Mouse (Mus musculus) hindbrain, embryonic 13.5 days (tissue): ENCODE data around the gene Asap3. TPM values are rescaled to one million over a fixed set of nuclear protein-coding genes. Genes with fewer than 3 reads are reported as not detected.
A peak's percentile ranks its signal among the peaks of the same experiment; 100 is the strongest.

Source experiments
- ATAC-seq: fragments of 200-750 bp; cut with Nextera tagmentation; 2 replicates; pipeline ENCODE4 v1.8.0; 2017; ENCODE audit warnings: moderate TSS enrichment; ENCODE audit not compliant: low FRiP score
- H3K27ac ChIP-seq: fragments of 300-500 bp; sonication (generic); 2 replicates; pipeline ENCODE4 v1.5.1; 2015; ENCODE audit warnings: inconsistent platforms, mild to moderate bottlenecking, moderate library complexity
- H3K27me3 ChIP-seq: fragments of 300-500 bp; sonication (generic); 2 replicates; pipeline ENCODE4 v1.6.1; 2015; ENCODE audit warnings: mild to moderate bottlenecking, inconsistent platforms
- H3K36me3 ChIP-seq: fragments of 300-500 bp; sonication (generic); 2 replicates; pipeline ENCODE4 v1.6.1; 2015; ENCODE audit warnings: mild to moderate bottlenecking, inconsistent platforms
- H3K4me1 ChIP-seq: fragments of 300-500 bp; sonication (generic); replicated peaks from 2 replicates; pipeline ENCODE4 v1.6.1; 2015; ENCODE audit warnings: inconsistent platforms
- H3K4me2 ChIP-seq: fragments of 300-500 bp; sonication (generic); 2 replicates; pipeline ENCODE4 v1.6.1; 2015; ENCODE audit warnings: inconsistent platforms, mild to moderate bottlenecking, moderate library complexity
- H3K4me3 ChIP-seq: fragments of 300-500 bp; sonication (generic); 2 replicates; pipeline ENCODE4 v1.5.1; 2015; ENCODE audit warnings: mild to moderate bottlenecking, inconsistent platforms
- H3K9ac ChIP-seq: fragments of 300-500 bp; sonication (generic); 2 replicates; pipeline ENCODE4 v1.6.1; 2015; ENCODE audit warnings: mild to moderate bottlenecking, inconsistent platforms
- H3K9me3 ChIP-seq: fragments of 300-500 bp; sonication (generic); 2 replicates; pipeline ENCODE4 v1.6.1; 2016; ENCODE audit warnings: inconsistent platforms
- WGBS: fragments of 180-500 bp; shearing (Covaris S2); methylation state at CpG from one replicate; pipeline ENCODE4 v1.1.7; 2015; 5-methylcytosine and 5-hydroxymethylcytosine counted together
- polyA plus RNA-seq: library from polyadenylated mRNA; unstranded; fragments of >200 nt; fragmentation: Nextera tagmentation; extraction: Ambion mirVana; gene quantifications from 2 replicates; pipeline ENCODE4 v1.2.1, GENCODE M21; 2015

The Asap3 gene
- polyA plus RNA-seq, result 5.8 and 6.3 TPM in 2 replicates

DNA sequence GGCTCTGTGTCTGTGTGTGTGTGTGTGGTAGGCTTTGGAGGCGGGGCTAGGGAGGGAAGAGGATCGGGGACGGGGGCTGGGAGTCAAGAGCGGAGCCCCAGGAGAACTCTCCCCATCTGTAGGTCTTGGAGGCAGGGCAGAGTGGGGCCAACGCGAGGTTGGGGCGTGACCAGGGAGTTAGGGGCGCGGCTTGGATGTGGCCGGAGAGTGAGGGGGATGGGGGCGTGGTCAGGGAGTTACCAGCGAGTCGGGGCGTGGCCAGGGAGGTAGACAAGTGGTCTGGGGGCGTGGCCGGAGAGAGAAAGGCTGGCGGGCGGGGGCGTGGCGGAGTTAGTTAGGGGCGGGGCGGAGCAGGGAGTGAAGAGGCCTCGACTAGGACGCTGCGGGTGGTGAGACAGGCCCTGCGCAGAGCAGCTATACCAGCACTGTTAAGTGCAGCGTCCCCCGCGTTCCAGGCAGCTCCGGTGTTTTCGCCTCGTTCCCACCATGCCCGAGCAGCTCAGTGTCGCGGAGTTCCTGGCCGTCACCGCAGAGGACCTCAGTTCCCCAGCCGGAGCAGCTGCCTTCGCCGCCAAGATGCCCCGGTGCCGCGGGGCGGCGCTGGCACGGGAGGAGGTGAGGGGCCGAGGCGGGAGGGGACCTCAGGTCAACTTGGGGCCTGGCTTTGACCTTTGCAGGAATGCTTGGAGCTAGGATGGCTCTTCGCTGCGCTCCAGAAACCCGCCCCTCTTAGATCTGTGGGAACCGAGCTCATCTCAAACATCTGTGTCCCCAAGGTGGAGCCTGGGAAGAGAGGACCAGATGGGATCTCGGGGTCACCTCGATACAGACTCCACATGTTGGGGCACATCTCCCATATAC is at the start of gene Asap3:
Gene Asap3 (plus strand): TSS at position 333 of the 861 bp plus-strand sequence.
- peak; percentile 92 for ATAC-seq
- Histone ChIP-seq H3K4me2 (peak within 1 kb of the TSS; percentile 97), H3K27me3 (peaks cover 17% of the 10 kb centered on the region; the same call in 1 of the 2 replicates), H3K27ac (peak within 1 kb of the TSS; percentile 55; the same call in 1 of the 2 replicates), H3K4me3 (peak within 1 kb of the TSS; percentile 63), H3K9ac (peak within 1 kb of the TSS; percentile 82), H3K4me1 (peaks cover 18% of the 10 kb centered on the region), H3K9me3 (no peaks in the 10 kb centered on the region), H3K36me3 (no peaks in the 10 kb centered on the region)
- under 1% methylated on average over 54 of the region's 54 CpGs for WGBS

GRCm38 (mm10) chr4:136158498-136158897 is 47.7 kb upstream of the Asap3 start:
- WGBS, result 83% methylated on average over 6 of the region's 6 CpGs
- no peak overlapping the region for H3K4me2 ChIP-seq

GRCm38 (mm10) chr4:136159802-136160397 is 46.3 kb upstream of the Asap3 start:
- H3K27ac ChIP-seq, result peak overlapping the region; percentile 77

More at GRCm38 (mm10) chr4:136158498-136158897, 47.7 kb upstream of the Asap3 start:
- peaks cover 16% of the 10 kb centered on the region for H3K4me1 ChIP-seq
- no peak overlapping the region for H3K9ac ChIP-seq
- H3K36me3 ChIP-seq, result no peaks in the 10 kb centered on the region
- H3K27me3 ChIP-seq, result no peaks in the 10 kb centered on the region
- no peak overlapping the region for H3K4me3 ChIP-seq
- ATAC-seq, result no peak
- H3K27ac ChIP-seq, result no peak overlapping the region
- H3K9me3 ChIP-seq, result no peaks in the 10 kb centered on the region

DNA sequence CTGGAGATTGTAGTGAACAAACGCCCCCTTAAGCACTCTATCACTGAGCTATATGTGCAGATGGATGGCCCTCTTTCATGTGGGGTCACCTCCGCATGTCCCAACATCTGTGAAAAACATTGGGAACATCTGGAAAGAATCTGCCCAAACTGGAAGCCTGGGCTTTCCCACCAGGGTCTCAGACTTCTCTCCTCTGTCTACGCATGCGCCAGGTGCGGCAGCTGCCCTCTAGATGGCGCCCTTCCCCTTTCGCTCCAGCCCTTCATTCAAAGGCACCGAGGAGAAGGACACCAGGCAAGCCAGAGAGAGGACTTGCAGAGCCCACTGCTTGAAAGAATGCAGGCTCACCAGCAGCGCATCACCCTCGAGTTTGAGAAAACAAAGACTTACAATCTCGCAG is 42.7 kb upstream of the Asap3 start:
- Histone ChIP-seq H3K4me2 (peak overlapping the region; percentile 26; the same call in 1 of the 2 replicates), H3K27ac (no peak overlapping the region), H3K36me3 (no peaks in the 10 kb centered on the region), H3K4me1 (peaks cover 18% of the 10 kb centered on the region), H3K4me3 (no peak overlapping the region), H3K9ac (no peak overlapping the region), H3K27me3 (no peaks in the 10 kb centered on the region), H3K9me3 (no peaks in the 10 kb centered on the region)
- 2% methylated on average over 11 of the region's 11 CpGs for WGBS
- ATAC-seq, result peak; percentile 47; the same call in 1 of the 2 replicates

More at GRCm38 (mm10) chr4:136159802-136160397, 46.3 kb upstream of the Asap3 start:
- Histone ChIP-seq H3K27me3 (no peaks in the 10 kb centered on the region), H3K4me1 (peaks cover 18% of the 10 kb centered on the region), H3K4me2 (no peak overlapping the region), H3K9ac (0 out of 2 replicates have a peak overlapping the region, but pooled peaks have one; percentile 40), H3K4me3 (no peak overlapping the region), H3K36me3 (no peaks in the 10 kb centered on the region), H3K9me3 (no peaks in the 10 kb centered on the region)
- peak; percentile 67 for ATAC-seq
- 1% methylated on average over 5 of the region's 5 CpGs for WGBS

GRCm38 (mm10) chr4:136164981-136165380 is 41.2 kb upstream of the Asap3 start:
- no peak for ATAC-seq
- no peak overlapping the region for H3K27ac ChIP-seq
- no peaks in the 10 kb centered on the region for H3K27me3 ChIP-seq
- no peak overlapping the region for H3K4me3 ChIP-seq
- no peaks in the 10 kb centered on the region for H3K36me3 ChIP-seq
- WGBS, result 85% methylated on average over 8 of the region's 8 CpGs
- H3K4me1 ChIP-seq, result peaks cover 10% of the 10 kb centered on the region
- H3K9ac ChIP-seq, result no peak overlapping the region
- no peaks in the 10 kb centered on the region for H3K9me3 ChIP-seq
- no peak overlapping the region for H3K4me2 ChIP-seq

GRCm38 (mm10) chr4:136167701-136168100 is 38.5 kb upstream of the Asap3 start:
- Histone ChIP-seq H3K4me2 (no peak overlapping the region), H3K36me3 (no peaks in the 10 kb centered on the region), H3K27me3 (no peaks in the 10 kb centered on the region), H3K9ac (no peak overlapping the region), H3K4me3 (no peak overlapping the region), H3K27ac (no peak overlapping the region), H3K4me1 (peaks cover 16% of the 10 kb centered on the region), H3K9me3 (no peaks in the 10 kb centered on the region)
- WGBS, result 91% methylated on average over 3 of the region's 3 CpGs
- ATAC-seq, result no peak

DNA sequence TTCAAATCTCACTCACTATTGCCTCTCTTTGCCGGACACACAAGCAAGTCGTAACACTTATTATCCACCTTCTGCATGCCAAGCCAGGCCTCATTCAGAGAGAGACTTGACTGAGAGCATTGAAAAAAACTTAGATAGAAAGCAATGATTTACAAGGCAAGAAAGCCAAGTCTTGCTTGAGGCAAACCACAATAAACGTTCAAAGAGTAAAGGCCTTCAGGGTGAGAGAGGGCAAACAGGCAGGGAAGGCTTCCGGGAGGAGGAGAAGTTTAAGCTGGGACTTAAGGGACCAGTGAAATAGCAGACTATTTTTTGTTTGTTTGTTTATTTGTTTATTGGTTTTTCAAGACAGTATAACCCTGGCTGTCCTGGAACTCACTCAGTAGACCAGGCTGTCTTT is 35.8 kb upstream of the Asap3 start:
- Histone ChIP-seq H3K36me3 (no peaks in the 10 kb centered on the region), H3K4me2 (no peak overlapping the region), H3K9ac (no peak overlapping the region), H3K4me3 (no peak overlapping the region), H3K27me3 (peaks cover 13% of the 10 kb centered on the region), H3K9me3 (no peaks in the 10 kb centered on the region), H3K4me1 (peaks cover 30% of the 10 kb centered on the region), H3K27ac (no peak overlapping the region)
- no peak for ATAC-seq
- WGBS, result 89% methylated on average over 4 of the region's 4 CpGs

GRCm38 (mm10) chr4:136171455-136171854 is 34.7 kb upstream of the Asap3 start:
- H3K27ac ChIP-seq, result no peak overlapping the region
- peaks cover 38% of the 10 kb centered on the region for H3K4me1 ChIP-seq
- 0 out of 2 replicates have a peak, but pooled peaks have one; percentile 44 for ATAC-seq
- H3K27me3 ChIP-seq, result peaks cover 13% of the 10 kb centered on the region
- peak overlapping the region; percentile 100 for H3K4me2 ChIP-seq
- peak overlapping the region; percentile 62 for H3K4me3 ChIP-seq
- no peaks in the 10 kb centered on the region for H3K9me3 ChIP-seq
- WGBS, result 15% methylated on average over 12 of the region's 12 CpGs
- peak overlapping the region; percentile 71 for H3K9ac ChIP-seq
- no peaks in the 10 kb centered on the region for H3K36me3 ChIP-seq

DNA sequence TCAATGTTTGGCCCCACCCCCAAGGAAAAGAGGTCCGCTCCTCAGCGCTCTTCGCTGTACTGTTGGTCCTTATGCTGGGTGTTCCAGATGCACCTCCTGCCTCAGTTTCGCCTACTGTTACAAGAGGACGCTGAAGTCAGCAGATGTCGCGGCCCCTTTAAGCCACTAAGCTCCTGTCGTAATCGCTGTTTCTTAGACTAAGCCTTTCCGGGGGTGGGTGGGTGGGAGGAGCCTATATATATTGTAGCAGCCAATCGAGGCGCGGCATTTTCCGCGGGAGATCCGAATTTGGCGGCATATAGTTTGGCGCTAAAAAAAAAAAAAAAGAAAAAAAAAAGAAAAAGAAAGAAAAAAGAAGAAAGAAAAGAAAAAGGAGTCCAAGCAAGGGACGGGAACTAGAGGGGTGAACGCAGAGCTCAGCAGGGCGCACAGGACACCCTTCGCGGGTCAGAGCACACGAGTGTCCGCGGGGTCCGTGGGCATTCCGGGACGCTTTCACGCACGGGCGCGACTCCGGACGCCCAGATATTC is 34.1 kb upstream of the Asap3 start, which contains the start of gene E2f2:
Gene E2f2 (plus strand): TSS at position 384 of the 531 bp plus-strand sequence.
- Histone ChIP-seq H3K9ac (peak within 1 kb of the TSS; percentile 71), H3K4me2 (peak within 1 kb of the TSS; percentile 100), H3K27me3 (peaks cover 13% of the 10 kb centered on the region), H3K4me3 (peak within 1 kb of the TSS; percentile 62), H3K9me3 (no peaks in the 10 kb centered on the region), H3K36me3 (no peaks in the 10 kb centered on the region), H3K27ac (no peak within 1 kb of the TSS; the same call in 1 of the 2 replicates), H3K4me1 (peaks cover 42% of the 10 kb centered on the region)
- ATAC-seq, result no peak; the same call in 1 of the 2 replicates
- 0% methylated on average over 35 of the region's 35 CpGs for WGBS

- Histone ChIP-seq H3K36me3 (no peaks in the 10 kb centered on the region), H3K27ac (no peak overlapping the region; the same call in 1 of the 2 replicates), H3K4me2 (peak overlapping the region; percentile 100), H3K9me3 (no peaks in the 10 kb centered on the region), H3K4me1 (peaks cover 48% of the 10 kb centered on the region), H3K27me3 (peaks cover 13% of the 10 kb centered on the region), H3K4me3 (peak overlapping the region; percentile 62), H3K9ac (peak overlapping the region; percentile 70)
- under 1% methylated on average over 49 of the region's 67 CpGs for WGBS
- peak; percentile 47; the same call in 1 of the 2 replicates for ATAC-seq
Measured at GRCm38 (mm10) chr4:136172542-136173209, 33.5 kb upstream of the Asap3 start.

DNA sequence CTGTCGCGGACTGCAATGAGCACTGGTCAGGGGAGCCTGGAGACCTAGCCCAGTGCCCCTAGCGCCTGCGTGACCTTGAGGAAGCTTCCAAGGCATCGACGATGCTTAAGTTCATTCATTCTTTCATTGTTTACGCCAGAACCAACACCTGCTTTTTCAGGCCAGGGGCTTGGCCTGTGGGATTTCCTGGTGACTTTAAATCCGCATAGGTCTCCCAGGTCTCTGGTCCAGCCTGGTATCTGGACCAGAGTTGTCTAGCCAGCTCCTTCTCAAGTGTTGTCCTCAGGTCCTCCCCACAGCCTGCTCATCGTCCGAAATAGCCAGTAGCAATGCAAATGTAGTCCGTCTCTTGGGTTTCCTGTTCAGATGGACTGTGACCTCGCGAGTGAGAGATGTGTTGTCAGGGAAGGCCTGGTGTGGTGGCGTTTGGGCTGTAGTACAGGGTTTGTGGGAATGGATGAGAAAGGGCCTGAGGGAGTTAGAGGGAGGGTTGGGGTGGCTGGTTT is 32.9 kb upstream of the Asap3 start:
- no peak overlapping the region for H3K27ac ChIP-seq
- WGBS, result 2% methylated on average over 14 of the region's 14 CpGs
- peak overlapping the region; percentile 62 for H3K4me3 ChIP-seq
- peak overlapping the region; percentile 100 for H3K4me2 ChIP-seq
- no peaks in the 10 kb centered on the region for H3K36me3 ChIP-seq
- no peaks in the 10 kb centered on the region for H3K9me3 ChIP-seq
- peaks cover 54% of the 10 kb centered on the region for H3K4me1 ChIP-seq
- H3K9ac ChIP-seq, result peak overlapping the region; percentile 70
- no peak for ATAC-seq
- H3K27me3 ChIP-seq, result peaks cover 13% of the 10 kb centered on the region
